Mouse (Mus musculus): ENCODE measurements around the gene Akr1b7.

DNA sequence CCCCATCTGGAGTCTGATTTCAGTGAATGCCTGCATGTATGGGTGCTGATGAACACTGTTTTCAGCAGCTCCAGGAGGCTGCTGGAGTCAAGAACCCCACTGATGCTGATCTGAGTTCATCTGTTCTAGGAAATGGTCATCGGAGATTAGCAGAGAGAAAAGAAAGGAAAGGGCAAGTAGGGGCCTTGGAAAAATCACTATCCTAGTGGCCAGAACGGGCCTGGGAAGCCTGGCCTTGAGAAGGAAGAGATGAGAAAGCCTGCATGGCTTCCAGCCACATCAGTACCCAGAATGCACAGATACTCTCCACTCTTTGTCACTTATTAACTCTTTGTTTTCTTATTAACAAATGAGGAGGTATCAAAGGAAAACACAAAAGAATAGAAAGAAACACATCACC lies 11.4 kb upstream of the Akr1b7 start:
- TF ChIP-seq HCFC1 (IDR thresholded peaks at IDR 0.05; ENCODE audit: borderline replicate concordance, insufficient read depth, low read length) (no peak), ZNF384 (IDR thresholded peaks at IDR 0.05; ENCODE audit: low read depth, low read length) (no peak), ZC3H11A (IDR thresholded peaks at IDR 0.05; ENCODE audit: borderline replicate concordance, low read depth, low read length) (no peak), CHD2 (IDR thresholded peaks at IDR 0.05; ENCODE audit: low read depth, low read length) (no peak), MAFK (IDR thresholded peaks at IDR 0.05; ENCODE audit: insufficient read depth, low read depth, low read length) (no peak)

All from ES-E14 (cell line).